Mouse (Mus musculus) 3T3-L1 (cell line): ENCODE data around the gene Gm5475.
"Not testable (repeated sequence)": the region's sequence is repeated elsewhere in the genome, so short reads cannot be mapped to it uniquely, and the experiment has no call there.

Experiments
- DNase-seq: peaks from one replicate; pipeline ENCODE4 v3.0.0-alpha.2; 2015; ENCODE audit warnings: low read depth, low spot score

The Gm5475 gene

GRCm38 (mm10) chr15:100421758-100422197 is at the start of gene Gm5475:
Gene Gm5475 (plus strand): TSS chr15:100422147.
- not testable (repeated sequence) for DNase-seq

GRCm38 (mm10) chr15:100375066-100375465 is 46.9 kb upstream of the Gm5475 start:
- peak; percentile 81 for DNase-seq

GRCm38 (mm10) chr15:100377847-100378505 is 44.0 kb upstream of the Gm5475 start:
- not testable (repeated sequence) for DNase-seq

- DNase-seq: no peak
Observed at GRCm38 (mm10) chr15:100379658-100380057, 42.3 kb upstream of the Gm5475 start.

GRCm38 (mm10) chr15:100380104-100380503 is 41.8 kb upstream of the Gm5475 start:
- no peak for DNase-seq

- DNase-seq: no peak
Observed at GRCm38 (mm10) chr15:100385705-100386104, 36.2 kb upstream of the Gm5475 start.

GRCm38 (mm10) chr15:100387544-100388223 is 34.3 kb upstream of the Gm5475 start:
- DNase-seq: no peak

GRCm38 (mm10) chr15:100388224-100388835 is 33.6 kb upstream of the Gm5475 start:
- no peak for DNase-seq

- peak; percentile 71 for DNase-seq
Observed at GRCm38 (mm10) chr15:100388886-100389285, 33.1 kb upstream of the Gm5475 start.

- no peak for DNase-seq
Observed at GRCm38 (mm10) chr15:100391066-100391465, 30.9 kb upstream of the Gm5475 start.

- DNase-seq: no peak
Observed at GRCm38 (mm10) chr15:100391599-100391998, 30.3 kb upstream of the Gm5475 start.

- DNase-seq: no peak
Observed at GRCm38 (mm10) chr15:100393016-100393415, 28.9 kb upstream of the Gm5475 start.

GRCm38 (mm10) chr15:100395561-100395960 is 26.4 kb upstream of the Gm5475 start:
- DNase-seq: peak; percentile 28

GRCm38 (mm10) chr15:100400592-100401250 is 21.2 kb upstream of the Gm5475 start:
- no peak for DNase-seq

GRCm38 (mm10) chr15:100401811-100402210 is 20.1 kb upstream of the Gm5475 start:
- no peak for DNase-seq

- no peak for DNase-seq
Observed at GRCm38 (mm10) chr15:100402347-100402746, 19.6 kb upstream of the Gm5475 start.

- DNase-seq: no peak
Observed at GRCm38 (mm10) chr15:100402798-100403197, 19.1 kb upstream of the Gm5475 start.

- DNase-seq: peak; percentile 23
Observed at GRCm38 (mm10) chr15:100403318-100404000, 18.5 kb upstream of the Gm5475 start.

- DNase-seq: no peak
Observed at GRCm38 (mm10) chr15:100406088-100406487, 15.9 kb upstream of the Gm5475 start.

- DNase-seq: peak; percentile 88
Observed at GRCm38 (mm10) chr15:100410918-100411672, 10.9 kb upstream of the Gm5475 start.

- DNase-seq: no peak
Observed at GRCm38 (mm10) chr15:100411731-100412130, 10.2 kb upstream of the Gm5475 start.
